Mouse (Mus musculus) brain, embryonic 14.5 days (tissue): ENCODE measurements around the gene Mrm1.

Source experiments
- CTCF ChIP-seq: fragments of 200-500 bp; IDR thresholded peaks from 2 replicates; pipeline ENCODE4 v1.5.1; 2012; ENCODE audit warnings: inconsistent platforms, mild to moderate bottlenecking, moderate library complexity, borderline replicate concordance; ENCODE audit not compliant: insufficient read depth, insufficient read length; ENCODE audit errors: extremely low read depth
- POLR2A ChIP-seq: fragments of 200-500 bp; IDR thresholded peaks from 2 replicates; pipeline ENCODE4 v1.6.1; 2012; ENCODE audit warnings: mild to moderate bottlenecking, inconsistent platforms, borderline replicate concordance; ENCODE audit not compliant: poor library complexity, insufficient read depth, insufficient read length, severe bottlenecking; ENCODE audit errors: extremely low read depth

DNA sequence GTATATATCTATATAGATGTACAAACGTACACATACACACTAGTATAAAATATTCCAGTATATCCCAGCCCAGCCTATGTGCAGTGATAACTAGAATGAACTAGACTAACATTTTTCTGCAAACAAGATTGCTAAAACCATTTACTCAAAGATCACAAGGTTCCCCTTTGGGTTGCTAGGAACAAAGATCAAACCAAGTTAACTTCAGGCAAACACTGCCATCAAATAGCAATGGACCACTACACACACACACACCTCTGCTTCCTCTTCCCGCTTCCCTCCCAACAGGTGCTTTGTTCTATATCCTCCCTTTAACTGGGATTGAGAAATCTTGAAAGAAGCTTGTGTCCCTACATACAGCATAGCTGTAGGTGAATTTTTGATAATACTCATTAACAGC, 48.3 kb upstream of the Mrm1 start:
- TF ChIP-seq CTCF = no peak
- TF ChIP-seq POLR2A = no peak
